Mouse (Mus musculus) hindbrain, embryonic 10.5 days (tissue): ENCODE measurements around the gene Hoxb4. TPM values are rescaled to one million over a fixed set of nuclear protein-coding genes. Genes with fewer than 3 reads are reported as not detected.
A peak's percentile ranks its signal among the peaks of the same experiment; 100 is the strongest.

Experiments used
- DNase-seq: peaks from one replicate; pipeline ENCODE4 v3.0.0-alpha.2; 2017; ENCODE audit warnings: low spot score
- H3K27ac ChIP-seq: fragments of 300-500 bp; sonication (generic); 2 replicates; pipeline ENCODE4 v1.5.1; 2016; ENCODE audit warnings: mild to moderate bottlenecking, moderate library complexity
- H3K27me3 ChIP-seq: fragments of 300-500 bp; sonication (generic); 2 replicates; pipeline ENCODE4 v1.6.1; 2016; ENCODE audit warnings: mild to moderate bottlenecking; ENCODE audit not compliant: poor library complexity, insufficient read depth, severe bottlenecking
- H3K36me3 ChIP-seq: fragments of 300-500 bp; sonication (generic); 2 replicates; pipeline ENCODE4 v1.6.1; 2016; ENCODE audit warnings: mild to moderate bottlenecking, moderate library complexity
- H3K4me1 ChIP-seq: fragments of 300-500 bp; sonication (generic); replicated peaks from 2 replicates; pipeline ENCODE4 v1.6.1; 2016; ENCODE audit warnings: mild to moderate bottlenecking
- H3K4me3 ChIP-seq: fragments of 300-500 bp; sonication (generic); 2 replicates; pipeline ENCODE4 v1.5.1; 2016; ENCODE audit warnings: mild to moderate bottlenecking, moderate library complexity
- H3K9me3 ChIP-seq: fragments of 300-500 bp; sonication (generic); 2 replicates; pipeline ENCODE4 v1.6.1; 2016; ENCODE audit warnings: mild to moderate bottlenecking, moderate library complexity
- WGBS: fragments of 180-500 bp; shearing (Covaris S2); methylation state at CpG from one replicate; pipeline ENCODE4 v1.1.7; 2016; 5-methylcytosine and 5-hydroxymethylcytosine counted together
- polyA plus RNA-seq: library from polyadenylated mRNA; unstranded; fragments of >200 nt; fragmentation: Nextera tagmentation; extraction: Ambion mirVana; gene quantifications from 2 replicates; pipeline ENCODE4 v1.2.1, GENCODE M21; 2016

Gene Hoxb4
- polyA plus RNA-seq, 1 experiment from 2014 or later = 3.1 TPM

GRCm38 (mm10) chr11:96349491-96350340 lies 31.6 kb downstream of the Hoxb4 start:
- Histone ChIP-seq H3K27ac (peak overlapping the region; percentile 89), H3K4me3 (peak overlapping the region; percentile 69), H3K36me3 (peaks cover 16% of the 10 kb centered on the region), H3K4me1 (peaks cover 36% of the 10 kb centered on the region), H3K27me3 (peaks cover 100% of the 10 kb centered on the region), H3K9me3 (no peaks in the 10 kb centered on the region)
- WGBS = 2% methylated on average over 14 of the region's 14 CpGs
- DNase-seq = peak; percentile 72

GRCm38 (mm10) chr11:96350341-96350624 lies 32.2 kb downstream of the Hoxb4 start, which contains the start of gene Hoxb2:
Gene Hoxb2 (plus strand): TSS chr11:96350525.
- WGBS = 4% methylated on average over 2 of the region's 2 CpGs
- H3K27me3 ChIP-seq = peaks cover 100% of the 10 kb centered on the region
- no peak for DNase-seq
- peaks cover 36% of the 10 kb centered on the region for H3K4me1 ChIP-seq
- peak within 1 kb of the TSS; percentile 69 for H3K4me3 ChIP-seq
- no peaks in the 10 kb centered on the region for H3K9me3 ChIP-seq
- H3K27ac ChIP-seq = peak within 1 kb of the TSS; percentile 95
- peaks cover 16% of the 10 kb centered on the region for H3K36me3 ChIP-seq

- H3K4me1 ChIP-seq = peaks cover 31% of the 10 kb centered on the region
- DNase-seq = peak; percentile 29
- H3K4me3 ChIP-seq = peak overlapping the region; percentile 69
- peak overlapping the region; percentile 95 for H3K27ac ChIP-seq
- H3K36me3 ChIP-seq = peaks cover 15% of the 10 kb centered on the region
- 7% methylated on average over 2 of the region's 2 CpGs for WGBS
- H3K9me3 ChIP-seq = no peaks in the 10 kb centered on the region
- peaks cover 100% of the 10 kb centered on the region for H3K27me3 ChIP-seq
Measured at GRCm38 (mm10) chr11:96350791-96351190, 32.7 kb downstream of the Hoxb4 start.

- peaks cover 11% of the 10 kb centered on the region for H3K36me3 ChIP-seq
- 2% methylated on average over 11 of the region's 11 CpGs for WGBS
- H3K27ac ChIP-seq = peak overlapping the region; percentile 95
- H3K9me3 ChIP-seq = no peaks in the 10 kb centered on the region
- H3K27me3 ChIP-seq = peaks cover 100% of the 10 kb centered on the region
- peaks cover 26% of the 10 kb centered on the region for H3K4me1 ChIP-seq
- peak overlapping the region; percentile 69 for H3K4me3 ChIP-seq
- peak; percentile 70 for DNase-seq
Measured at GRCm38 (mm10) chr11:96351312-96351711, 33.2 kb downstream of the Hoxb4 start.

GRCm38 (mm10) chr11:96351831-96352230 lies 33.8 kb downstream of the Hoxb4 start:
- Histone ChIP-seq H3K4me3 (peak overlapping the region; percentile 69), H3K27ac (peak overlapping the region; percentile 95), H3K9me3 (no peaks in the 10 kb centered on the region), H3K27me3 (peaks cover 100% of the 10 kb centered on the region), H3K36me3 (peaks cover 11% of the 10 kb centered on the region), H3K4me1 (peaks cover 23% of the 10 kb centered on the region; the same call in 1 of the 2 replicates)
- DNase-seq = peak; percentile 67
- WGBS = under 1% methylated on average over 22 of the region's 22 CpGs

GRCm38 (mm10) chr11:96352691-96353521 lies 34.8 kb downstream of the Hoxb4 start:
- peak overlapping the region; percentile 69 for H3K4me3 ChIP-seq
- H3K27ac ChIP-seq = peak overlapping the region; percentile 95
- H3K9me3 ChIP-seq = no peaks in the 10 kb centered on the region
- peaks cover 11% of the 10 kb centered on the region for H3K36me3 ChIP-seq
- peaks cover 100% of the 10 kb centered on the region for H3K27me3 ChIP-seq
- DNase-seq = peak; percentile 73
- WGBS = under 1% methylated on average over 75 of the region's 75 CpGs
- peaks cover 23% of the 10 kb centered on the region; the same call in 1 of the 2 replicates for H3K4me1 ChIP-seq

GRCm38 (mm10) chr11:96353522-96353841 lies 35.4 kb downstream of the Hoxb4 start:
- no peak for DNase-seq
- H3K36me3 ChIP-seq = peaks cover 11% of the 10 kb centered on the region
- H3K4me1 ChIP-seq = peaks cover 23% of the 10 kb centered on the region; the same call in 1 of the 2 replicates
- WGBS = under 1% methylated on average over 14 of the region's 14 CpGs
- peak overlapping the region; percentile 95 for H3K27ac ChIP-seq
- peak overlapping the region; percentile 69 for H3K4me3 ChIP-seq
- peaks cover 100% of the 10 kb centered on the region for H3K27me3 ChIP-seq
- H3K9me3 ChIP-seq = no peaks in the 10 kb centered on the region

GRCm38 (mm10) chr11:96353939-96354338 lies 35.9 kb downstream of the Hoxb4 start:
- peaks cover 99% of the 10 kb centered on the region for H3K27me3 ChIP-seq
- H3K4me3 ChIP-seq = peak overlapping the region; percentile 69
- peak overlapping the region; percentile 95 for H3K27ac ChIP-seq

GRCm38 (mm10) chr11:96354376-96354775 lies 36.3 kb downstream of the Hoxb4 start:
- peak; percentile 79 for DNase-seq
- peaks cover 23% of the 10 kb centered on the region; the same call in 1 of the 2 replicates for H3K4me1 ChIP-seq
- H3K27ac ChIP-seq = peak overlapping the region; percentile 95
- peaks cover 99% of the 10 kb centered on the region for H3K27me3 ChIP-seq
- H3K36me3 ChIP-seq = peaks cover 11% of the 10 kb centered on the region
- under 1% methylated on average over 25 of the region's 25 CpGs for WGBS
- peak overlapping the region; percentile 69 for H3K4me3 ChIP-seq
- H3K9me3 ChIP-seq = no peaks in the 10 kb centered on the region

More at GRCm38 (mm10) chr11:96353939-96354338, 35.9 kb downstream of the Hoxb4 start:
- H3K36me3 ChIP-seq = peaks cover 11% of the 10 kb centered on the region
- no peak for DNase-seq
- 4% methylated on average over 8 of the region's 8 CpGs for WGBS
- no peaks in the 10 kb centered on the region for H3K9me3 ChIP-seq
- H3K4me1 ChIP-seq = peaks cover 23% of the 10 kb centered on the region; the same call in 1 of the 2 replicates

GRCm38 (mm10) chr11:96354801-96355311 lies 36.8 kb downstream of the Hoxb4 start:
- peaks cover 21% of the 10 kb centered on the region; the same call in 1 of the 2 replicates for H3K4me1 ChIP-seq
- peaks cover 99% of the 10 kb centered on the region for H3K27me3 ChIP-seq
- 3% methylated on average over 9 of the region's 9 CpGs for WGBS
- H3K4me3 ChIP-seq = peak overlapping the region; percentile 69
- peak overlapping the region; percentile 95 for H3K27ac ChIP-seq
- H3K36me3 ChIP-seq = peaks cover 11% of the 10 kb centered on the region
- no peak for DNase-seq
- H3K9me3 ChIP-seq = no peaks in the 10 kb centered on the region

GRCm38 (mm10) chr11:96363807-96364206 lies 45.7 kb downstream of the Hoxb4 start:
- peaks cover 29% of the 10 kb centered on the region for H3K4me1 ChIP-seq
- DNase-seq = peak; percentile 22
- H3K27me3 ChIP-seq = peaks cover 98% of the 10 kb centered on the region
- WGBS = 3% methylated on average over 5 of the region's 5 CpGs
- H3K4me3 ChIP-seq = no peak overlapping the region
- H3K36me3 ChIP-seq = no peaks in the 10 kb centered on the region
- H3K27ac ChIP-seq = no peak overlapping the region
- H3K9me3 ChIP-seq = no peaks in the 10 kb centered on the region

- H3K4me3 ChIP-seq = peak within 1 kb of the TSS; percentile 45
- H3K27ac ChIP-seq = peak within 1 kb of the TSS; percentile 75
- H3K27me3 ChIP-seq = peaks cover 100% of the 10 kb centered on the region
- peaks cover 33% of the 10 kb centered on the region for H3K4me1 ChIP-seq
- DNase-seq = peak; percentile 68
- no peaks in the 10 kb centered on the region for H3K36me3 ChIP-seq
- H3K9me3 ChIP-seq = no peaks in the 10 kb centered on the region
- WGBS = 2% methylated on average over 26 of the region's 26 CpGs
Measured at GRCm38 (mm10) chr11:96365441-96366091, 47.5 kb downstream of the Hoxb4 start, which contains the start of gene Hoxb1. Gene Hoxb1 (plus strand): TSS chr11:96365752.
